Mouse (Mus musculus) kidney, postnatal 0 days (tissue): ENCODE data around the gene Med17. TPM values are rescaled to one million over a fixed set of nuclear protein-coding genes. Genes with fewer than 3 reads are reported as not detected.
A peak's percentile ranks its signal among the peaks of the same experiment; 100 is the strongest.

Experiments used
- ATAC-seq: fragments of 200-750 bp; cut with Nextera tagmentation; replicated peaks from 2 replicates; pipeline ENCODE4 v1.8.0; 2017; ENCODE audit warnings: low read depth, moderate number of reproducible peaks, moderate TSS enrichment, moderate library complexity; ENCODE audit not compliant: low FRiP score
- DNase-seq: peaks from one replicate; pipeline ENCODE4 v3.0.0-alpha.2; 2016; ENCODE audit warnings: low spot score
- H3K27ac ChIP-seq: fragments of 300-500 bp; sonication (generic); 2 replicates; pipeline ENCODE4 v1.5.1; 2014; ENCODE audit warnings: mild to moderate bottlenecking
- H3K27me3 ChIP-seq: fragments of 300-500 bp; sonication (generic); 2 replicates; pipeline ENCODE4 v1.6.1; 2014; ENCODE audit warnings: low read length, mixed read lengths; ENCODE audit not compliant: insufficient read depth
- H3K36me3 ChIP-seq: fragments of 300-500 bp; sonication (generic); 2 replicates; pipeline ENCODE4 v1.6.1; 2014; ENCODE audit warnings: low read length, mixed read lengths; ENCODE audit not compliant: insufficient read depth
- H3K4me1 ChIP-seq: fragments of 300-500 bp; sonication (generic); replicated peaks from 2 replicates; pipeline ENCODE4 v1.6.1; 2014; ENCODE audit warnings: antibody characterized with exemption, low read length, mixed read lengths; ENCODE audit not compliant: insufficient read depth
- H3K4me2 ChIP-seq: fragments of 300-500 bp; sonication (generic); 2 replicates; pipeline ENCODE4 v1.6.1; 2014; ENCODE audit warnings: mild to moderate bottlenecking, low read length, moderate library complexity, mixed read lengths
- H3K4me3 ChIP-seq: fragments of 300-500 bp; sonication (generic); replicated peaks from 2 replicates; pipeline ENCODE4 v1.5.1; 2014; ENCODE audit warnings: low read depth, low read length
- H3K9ac ChIP-seq: fragments of 300-500 bp; sonication (generic); 2 replicates; pipeline ENCODE4 v1.6.1; 2014; ENCODE audit warnings: low read depth, low read length
- H3K9me3 ChIP-seq: fragments of 300-500 bp; sonication (generic); replicated peaks from 2 replicates; pipeline ENCODE4 v1.6.1; 2016; ENCODE audit warnings: low read length, inconsistent platforms, mixed read lengths
- CTCF ChIP-seq: IDR thresholded peaks from 2 replicates; pipeline ENCODE4 v1.5.1; 2016; ENCODE audit warnings: antibody characterized with exemption, low read depth, mild to moderate bottlenecking, moderate library complexity
- WGBS: fragments of 180-500 bp; shearing (Covaris S2); extraction: QIAGEN DNeasy Blood & Tissue Kit; methylation state at CpG from one replicate; pipeline ENCODE4 v1.1.7; 2014; 5-methylcytosine and 5-hydroxymethylcytosine counted together
- microRNA-seq: library from miRNA; unstranded; fragments of <30 nt; microRNA quantifications from one replicate; pipeline ENCODE4, GENCODE M21; 2016
- polyA plus RNA-seq: library from polyadenylated mRNA; unstranded; fragments of >200 nt; fragmentation: Nextera tagmentation; extraction: Ambion mirVana; gene quantifications from 2 replicates; pipeline ENCODE4 v1.2.1, GENCODE M21; 2015

Gene Med17
- polyA plus RNA-seq, 1 experiment from 2014 or later: 36.2 TPM

GRCm38 (mm10) chr9:15233604-15234003 lies 46.1 kb downstream of the Med17 start:
- DNase-seq (no peak), ATAC-seq (no peak)
- Histone ChIP-seq H3K27me3 (no peaks in the 10 kb centered on the region), H3K9me3 (no peaks in the 10 kb centered on the region), H3K36me3 (no peaks in the 10 kb centered on the region), H3K4me2 (no peak overlapping the region), H3K4me3 (no peak overlapping the region), H3K4me1 (0 out of 2 replicates have a peak, but pooled peaks cover 4% of the 10 kb centered on the region), H3K9ac (no peak overlapping the region), H3K27ac (no peak overlapping the region)
- no peak for TF ChIP-seq CTCF
- WGBS: 100% methylated on average over 1 of the region's 1 CpGs

- ATAC-seq (no peak), DNase-seq (no peak)
- H3K27me3 ChIP-seq: no peaks in the 10 kb centered on the region
These were observed 47.3 kb downstream of the Med17 start for GRCm38 (mm10) chr9:15232445-15232844.

GRCm38 (mm10) chr9:15224912-15225311 lies 54.8 kb downstream of the Med17 start:
- Histone ChIP-seq H3K4me1 (no peaks in the 10 kb centered on the region), H3K4me2 (no peak overlapping the region), H3K27ac (no peak overlapping the region), H3K4me3 (no peak overlapping the region), H3K9me3 (no peaks in the 10 kb centered on the region), H3K27me3 (no peaks in the 10 kb centered on the region), H3K9ac (no peak overlapping the region), H3K36me3 (no peaks in the 10 kb centered on the region)
- 36% methylated on average over 2 of the region's 2 CpGs for WGBS
- DNase-seq: no peak
- no peak for TF ChIP-seq CTCF
- ATAC-seq: no peak

More at GRCm38 (mm10) chr9:15232445-15232844, 47.3 kb downstream of the Med17 start:
- Histone ChIP-seq H3K27ac (no peak overlapping the region), H3K9me3 (no peaks in the 10 kb centered on the region), H3K4me1 (no peaks in the 10 kb centered on the region), H3K36me3 (no peaks in the 10 kb centered on the region), H3K9ac (no peak overlapping the region), H3K4me3 (no peak overlapping the region), H3K4me2 (no peak overlapping the region)
- 90% methylated on average over 3 of the region's 3 CpGs for WGBS
- peak; percentile 10; the same call in 1 of the 2 replicates for TF ChIP-seq CTCF

- ATAC-seq: no peak
- Histone ChIP-seq H3K27me3 (no peaks in the 10 kb centered on the region), H3K4me2 (no peak overlapping the region), H3K9me3 (no peaks in the 10 kb centered on the region), H3K27ac (no peak overlapping the region), H3K36me3 (no peaks in the 10 kb centered on the region), H3K9ac (no peak overlapping the region), H3K4me1 (no peaks in the 10 kb centered on the region), H3K4me3 (no peak overlapping the region)
- no peak for DNase-seq
- WGBS: 53% methylated on average over 1 of the region's 1 CpGs
- no peak for TF ChIP-seq CTCF
These were observed 66.0 kb downstream of the Med17 start for GRCm38 (mm10) chr9:15213695-15214094.

- H3K27me3 ChIP-seq: no peaks in the 10 kb centered on the region
- no peak overlapping the region for H3K4me2 ChIP-seq
- DNase-seq (peak; percentile 49), ATAC-seq (no peak)
- 68% methylated on average over 3 of the region's 3 CpGs for WGBS
- H3K27ac ChIP-seq: no peak overlapping the region
- no peaks in the 10 kb centered on the region for H3K36me3 ChIP-seq
- H3K9me3 ChIP-seq: no peaks in the 10 kb centered on the region
- H3K4me3 ChIP-seq: no peak overlapping the region
- H3K9ac ChIP-seq: no peak overlapping the region
- TF ChIP-seq CTCF: peak; percentile 62
- no peaks in the 10 kb centered on the region for H3K4me1 ChIP-seq
These were observed 67.9 kb downstream of the Med17 start for GRCm38 (mm10) chr9:15211876-15212275.

Small RNA genes lying within 50 kb of the gene (microRNA-seq; reads per million reads assigned to microRNA genes)
- gene Gm49349 (not detected), gene mmu-mir-7650 (not detected)

Other genes with a start within 250 kb of the Med17 start
- gene Panx1, start 234.5 kb downstream of the Med17 start, polyA plus RNA-seq: 29.9 and 37.3 TPM in 2 replicates
- gene Hephl1, start 167.8 kb downstream of the Med17 start, polyA plus RNA-seq: not detected in 2 replicates
- gene Vstm5, start 40.9 kb downstream of the Med17 start, polyA plus RNA-seq: 9.4 and 10.5 TPM in 2 replicates
- 66.9 and 72.6 TPM in 2 replicates for gene Taf1d, start 26.3 kb upstream of the Med17 start, polyA plus RNA-seq
- 55.2 and 58.6 TPM in 2 replicates for gene 4931406C07Rik, start 26.5 kb upstream of the Med17 start, polyA plus RNA-seq
- gene Cep295, start 77.9 kb upstream of the Med17 start, polyA plus RNA-seq: 7.4 and 8.7 TPM in 2 replicates
- 3.7 and 3.9 TPM in 2 replicates for gene Smco4, start 213.5 kb upstream of the Med17 start, polyA plus RNA-seq